Mouse (Mus musculus): ENCODE results near the gene Nup98. TPM values are rescaled to one million over a fixed set of nuclear protein-coding genes. Genes with fewer than 3 reads are reported as not detected.
A peak's percentile ranks its signal among the peaks of the same experiment; 100 is the strongest.

The Nup98 gene
- total and polyA plus RNA-seq, 3 experiments: 25.9 to 195 (median 45.2) TPM

GRCm38 (mm10) chr7:102205646-102206045, 4.3 kb downstream of the Nup98 start:
- peak; percentile 89 for TF ChIP-seq TCF12 (IDR thresholded peaks at IDR 0.05; ENCODE audit: low read depth, low read length)
- TF ChIP-seq ZC3H11A (IDR thresholded peaks at IDR 0.05; ENCODE audit: low read depth, low read length): 0 out of 2 replicates have a peak, but pooled peaks have one; percentile 5
- TF ChIP-seq TAL1 (IDR thresholded peaks at IDR 0.05; ENCODE audit: low read length): peak; percentile 85
- TF ChIP-seq GABPA (IDR thresholded peaks at IDR 0.05; ENCODE audit: low read depth, low read length): no peak
- peak; percentile 76 for TF ChIP-seq RCOR1 (IDR thresholded peaks at IDR 0.05; ENCODE audit: low read depth, low read length)
- no peak for TF ChIP-seq KAT2A (conservative IDR thresholded peaks at IDR 0.05; ENCODE audit: low read depth, low read length)
- TF ChIP-seq JUND (IDR thresholded peaks at IDR 0.05; ENCODE audit: low read depth, low read length): no peak
- peak; percentile 81 to 86 for TF ChIP-seq EP300 (IDR thresholded peaks at IDR 0.05; ENCODE audit: low read depth in 1 of 2, low read length in 2 of 2)
- 0 out of 2 replicates have a peak, but pooled peaks have one; percentile 28 for TF ChIP-seq HCFC1 (IDR thresholded peaks at IDR 0.05; ENCODE audit: low read depth, low read length)
- peak in 2 of 3 experiments; percentile 25 to 30; a peak in 2 of 6 replicates for TF ChIP-seq CTCF (IDR thresholded peaks at IDR 0.05 in 2 of 3, conservative IDR thresholded peaks at IDR 0.05 in 1 of 3; ENCODE audit: control insufficient read depth in 1 of 3, insufficient read depth in 1 of 3, low read depth in 2 of 3, low read length in 3 of 3, poor library complexity in 1 of 3, severe bottlenecking in 1 of 3)
- peak; percentile 53; the same call in 1 of the 2 replicates for TF ChIP-seq ETS1 (IDR thresholded peaks at IDR 0.05; ENCODE audit: low read depth, low read length)
- 0 out of 2 replicates have a peak, but pooled peaks have one; percentile 11 for TF ChIP-seq MYC (IDR thresholded peaks at IDR 0.05; ENCODE audit: low read depth, low read length)
- TF ChIP-seq GATA1 (IDR thresholded peaks at IDR 0.05; ENCODE audit: low read depth, low read length): peak; percentile 92
- TF ChIP-seq TBP (IDR thresholded peaks at IDR 0.05; ENCODE audit: low read depth, low read length): 0 out of 2 replicates have a peak, but pooled peaks have one; percentile 14
- peak; percentile 52; the same call in 1 of the 2 replicates for TF ChIP-seq SIN3A (IDR thresholded peaks at IDR 0.05; ENCODE audit: low read length)
- Histone ChIP-seq H3K9me3 (replicated peaks; ENCODE audit: insufficient read depth, low read length) (no peaks in the 10 kb centered on the region), H3K27ac (ENCODE audit: control insufficient read depth, low read depth, low read length) (no peak overlapping the region), H3K4me3 (ENCODE audit: control insufficient read depth in 1 of 2, insufficient read depth in 1 of 2, low read depth in 2 of 2, low read length in 2 of 2) (no peak overlapping the region), H3K9ac (ENCODE audit: control insufficient read depth, low read depth, low read length, poor library complexity, severe bottlenecking) (no peak overlapping the region), H3K4me1 (ENCODE audit: control insufficient read depth in 1 of 2, insufficient read depth in 2 of 2, low read length in 2 of 2) (peaks cover 4 to 11% of the 10 kb centered on the region in 2 experiments; a peak in 3 of 4 replicates), H3K27me3 (ENCODE audit: control insufficient read depth in 1 of 2, insufficient read depth in 2 of 2, low read length in 2 of 2) (no peaks in the 10 kb centered on the region), H3K36me3 (ENCODE audit: control insufficient read depth in 1 of 2, insufficient read depth in 2 of 2, low read length in 2 of 2) (peaks cover 21 to 45% of the 10 kb centered on the region in 2 experiments), H3K79me2 (ENCODE audit: control insufficient read depth, insufficient read depth, low read length, poor library complexity) (peaks cover 63% of the 10 kb centered on the region)
- DNase-seq (ENCODE audit: low read depth, low spot score): peak; percentile 85

DNA sequence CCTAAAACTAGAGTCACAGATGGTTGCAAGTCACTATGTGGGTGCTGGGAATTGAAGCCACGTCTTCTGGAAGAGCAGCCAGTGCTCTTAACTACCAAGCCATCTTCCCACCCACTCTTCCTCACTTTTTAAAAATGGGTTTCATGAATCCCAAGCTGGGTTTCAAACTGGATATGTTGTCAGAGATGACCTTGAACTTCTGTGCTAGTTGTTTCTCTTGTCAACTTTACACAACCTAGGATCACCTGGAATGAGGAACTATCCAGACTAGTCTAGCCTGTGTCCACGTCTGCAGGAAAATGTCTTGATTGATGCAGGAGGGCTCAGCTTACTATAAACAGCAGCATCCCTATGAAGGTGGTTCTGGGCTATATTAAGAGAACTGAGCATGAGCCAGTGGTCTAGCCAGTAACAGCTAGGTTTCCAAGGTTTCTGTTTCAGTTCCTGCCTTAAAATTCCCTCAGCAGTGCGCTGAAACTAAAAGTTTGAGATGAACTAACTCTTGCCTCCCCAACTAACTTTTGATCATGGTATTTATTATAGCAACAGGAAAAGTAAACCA, 5.6 kb downstream of the Nup98 start:
- Histone ChIP-seq H3K36me3 (ENCODE audit: control insufficient read depth in 1 of 2, insufficient read depth in 2 of 2, low read length in 2 of 2) (peaks cover 24 to 47% of the 10 kb centered on the region in 2 experiments), H3K79me2 (ENCODE audit: control insufficient read depth, insufficient read depth, low read length, poor library complexity) (peaks cover 66% of the 10 kb centered on the region), H3K9ac (ENCODE audit: control insufficient read depth, low read depth, low read length, poor library complexity, severe bottlenecking) (no peak overlapping the region), H3K27me3 (ENCODE audit: control insufficient read depth in 1 of 2, insufficient read depth in 2 of 2, low read length in 2 of 2) (no peaks in the 10 kb centered on the region), H3K9me3 (replicated peaks; ENCODE audit: insufficient read depth, low read length) (no peaks in the 10 kb centered on the region), H3K27ac (ENCODE audit: control insufficient read depth, low read depth, low read length) (no peak overlapping the region), H3K4me1 (ENCODE audit: control insufficient read depth in 1 of 2, insufficient read depth in 2 of 2, low read length in 2 of 2) (peaks cover 4 to 11% of the 10 kb centered on the region in 2 experiments; a peak in 3 of 4 replicates), H3K4me3 (ENCODE audit: control insufficient read depth in 1 of 2, insufficient read depth in 1 of 2, low read depth in 2 of 2, low read length in 2 of 2) (no peak overlapping the region)
- no peak for TF ChIP-seq SIN3A (IDR thresholded peaks at IDR 0.05; ENCODE audit: low read length)
- TF ChIP-seq GATA1 (IDR thresholded peaks at IDR 0.05; ENCODE audit: low read depth, low read length): no peak
- TF ChIP-seq MEF2A (IDR thresholded peaks at IDR 0.05; ENCODE audit: extremely low read depth, insufficient replicate concordance, low read depth, low read length, poor library complexity, severe bottlenecking): no peak
- no peak for TF ChIP-seq UBTF (IDR thresholded peaks at IDR 0.05; ENCODE audit: borderline replicate concordance, insufficient read depth, low read depth, low read length)
- TF ChIP-seq MXI1 (IDR thresholded peaks at IDR 0.05; ENCODE audit: low read depth, low read length): no peak
- no peak for TF ChIP-seq POLR2AphosphoS2 (IDR thresholded peaks at IDR 0.05; ENCODE audit: low read length)
- TF ChIP-seq USF1 (IDR thresholded peaks at IDR 0.05; ENCODE audit: low read depth, low read length): no peak
- no peak for TF ChIP-seq ELF1 (IDR thresholded peaks at IDR 0.05; ENCODE audit: low read depth, low read length)
- TF ChIP-seq USF2 (IDR thresholded peaks at IDR 0.05; ENCODE audit: borderline replicate concordance in 1 of 2, insufficient read depth in 1 of 2, low read depth in 1 of 2, low read length in 2 of 2): no peak
- TF ChIP-seq JUND (IDR thresholded peaks at IDR 0.05; ENCODE audit: low read depth, low read length): no peak
- TF ChIP-seq ZC3H11A (IDR thresholded peaks at IDR 0.05; ENCODE audit: low read depth, low read length): no peak
- DNase-seq (ENCODE audit: low read depth, low spot score): no peak

All from MEL (cell line).